Mouse (Mus musculus): ENCODE measurements around the gene Olfr24.
A peak's percentile ranks its signal among the peaks of the same experiment; 100 is the strongest.
"Not testable (repeated sequence)": the region's sequence is repeated elsewhere in the genome, so short reads cannot be mapped to it uniquely, and the experiment has no call there.

Gene Olfr24

GRCm38 (mm10) chr9:18763896-18764295, at the start of gene Olfr24:
TSS of gene Olfr24 (minus strand) at chr9:18763996.
- DNase-seq, result no peak

- DNase-seq, result no peak
Measured at GRCm38 (mm10) chr9:18785316-18785715, 21.5 kb upstream of the Olfr24 start.

- peak; percentile 6 for DNase-seq
Measured at GRCm38 (mm10) chr9:18779476-18779875, 15.7 kb upstream of the Olfr24 start.

GRCm38 (mm10) chr9:18778981-18779380, 15.2 kb upstream of the Olfr24 start:
- no peak for DNase-seq

GRCm38 (mm10) chr9:18755595-18755994, 8.2 kb downstream of the Olfr24 start:
- DNase-seq, result no peak

GRCm38 (mm10) chr9:18744639-18745038, 19.2 kb downstream of the Olfr24 start:
- DNase-seq, result no peak

- DNase-seq, result not testable (repeated sequence)
Measured at GRCm38 (mm10) chr9:18734177-18734576, 29.6 kb downstream of the Olfr24 start.

GRCm38 (mm10) chr9:18722712-18723099, 41.1 kb downstream of the Olfr24 start:
- no peak for DNase-seq

- no peak for DNase-seq
Measured at GRCm38 (mm10) chr9:18721931-18722711, 41.7 kb downstream of the Olfr24 start.

GRCm38 (mm10) chr9:18721011-18721410, 42.8 kb downstream of the Olfr24 start:
- DNase-seq, result no peak

- no peak for DNase-seq
Measured at GRCm38 (mm10) chr9:18705628-18706027, 58.2 kb downstream of the Olfr24 start.

Data from cerebellum, adult 11 months (tissue).